Mouse (Mus musculus): ENCODE results near the gene Unc13b. TPM values are rescaled to one million over a fixed set of nuclear protein-coding genes. Genes with fewer than 3 reads are reported as not detected.
A peak's percentile ranks its signal among the peaks of the same experiment; 100 is the strongest.

The Unc13b gene
- polyA plus RNA-seq, 1 experiment from 2014 or later: 4.1 TPM

- Histone ChIP-seq H3K9ac (replicated peaks; ENCODE audit: low read length) (peak overlapping the region; percentile 78), H3K36me3 (replicated peaks; ENCODE audit: control insufficient read depth, insufficient read depth, low read depth, low read length) (no peaks in the 10 kb centered on the region), H3K27ac (replicated peaks; ENCODE audit: low read depth, low read length) (peak overlapping the region; percentile 62), H3K4me2 (ENCODE audit: low read depth, low read length) (peak overlapping the region; percentile 90), H3K9me3 (replicated peaks; ENCODE audit: control insufficient read depth, low read length) (no peaks in the 10 kb centered on the region), H3K4me1 (ENCODE audit: control insufficient read depth, insufficient read depth, low read length) (peaks cover 5% of the 10 kb centered on the region; the same call in 1 of the 2 replicates), H3K4me3 (ENCODE audit: low read depth, low read length) (peak overlapping the region; percentile 65), H3K27me3 (ENCODE audit: control insufficient read depth, insufficient read depth, low read length) (no peaks in the 10 kb centered on the region)
- DNase-seq (ENCODE audit: low spot score) (no peak), ATAC-seq (replicated peaks; ENCODE audit: insufficient number of reproducible peaks, low FRiP score, low TSS enrichment, low read depth) (0 out of 2 replicates have a peak, but pooled peaks have one; percentile 1)
- WGBS: 1% methylated on average over 11 of the region's 11 CpGs
Observed at GRCm38 (mm10) chr4:43039609-43040008, 19.1 kb upstream of the Unc13b start.

GRCm38 (mm10) chr4:43040114-43040572, 18.6 kb upstream of the Unc13b start:
- peak overlapping the region; percentile 65 for H3K4me3 ChIP-seq (ENCODE audit: low read depth, low read length)
- H3K36me3 ChIP-seq (replicated peaks; ENCODE audit: control insufficient read depth, insufficient read depth, low read depth, low read length): no peaks in the 10 kb centered on the region
- peak; percentile 97 for DNase-seq (ENCODE audit: low spot score)
- H3K9me3 ChIP-seq (replicated peaks; ENCODE audit: control insufficient read depth, low read length): no peaks in the 10 kb centered on the region
- peak overlapping the region; percentile 62 for H3K27ac ChIP-seq (replicated peaks; ENCODE audit: low read depth, low read length)
- peaks cover 9% of the 10 kb centered on the region; the same call in 1 of the 2 replicates for H3K4me1 ChIP-seq (ENCODE audit: control insufficient read depth, insufficient read depth, low read length)
- peak; percentile 94 for ATAC-seq (replicated peaks; ENCODE audit: insufficient number of reproducible peaks, low FRiP score, low TSS enrichment, low read depth)
- no peaks in the 10 kb centered on the region for H3K27me3 ChIP-seq (ENCODE audit: control insufficient read depth, insufficient read depth, low read length)
- H3K9ac ChIP-seq (replicated peaks; ENCODE audit: low read length): peak overlapping the region; percentile 78
- WGBS: 1% methylated on average over 25 of the region's 25 CpGs
- peak overlapping the region; percentile 90 for H3K4me2 ChIP-seq (ENCODE audit: low read depth, low read length)

GRCm38 (mm10) chr4:43040881-43041547, 17.7 kb upstream of the Unc13b start:
- Histone ChIP-seq H3K36me3 (replicated peaks; ENCODE audit: control insufficient read depth, insufficient read depth, low read depth, low read length) (no peaks in the 10 kb centered on the region), H3K9me3 (replicated peaks; ENCODE audit: control insufficient read depth, low read length) (no peaks in the 10 kb centered on the region), H3K4me2 (ENCODE audit: low read depth, low read length) (no peak overlapping the region), H3K4me3 (ENCODE audit: low read depth, low read length) (no peak overlapping the region), H3K27me3 (ENCODE audit: control insufficient read depth, insufficient read depth, low read length) (no peaks in the 10 kb centered on the region), H3K27ac (replicated peaks; ENCODE audit: low read depth, low read length) (no peak overlapping the region), H3K9ac (replicated peaks; ENCODE audit: low read length) (no peak overlapping the region; the same call in 1 of the 2 replicates), H3K4me1 (ENCODE audit: control insufficient read depth, insufficient read depth, low read length) (peaks cover 9% of the 10 kb centered on the region; the same call in 1 of the 2 replicates)
- 73% methylated on average over 9 of the region's 9 CpGs for WGBS
- ATAC-seq (replicated peaks; ENCODE audit: insufficient number of reproducible peaks, low FRiP score, low TSS enrichment, low read depth) (no peak), DNase-seq (ENCODE audit: low spot score) (no peak)

DNA sequence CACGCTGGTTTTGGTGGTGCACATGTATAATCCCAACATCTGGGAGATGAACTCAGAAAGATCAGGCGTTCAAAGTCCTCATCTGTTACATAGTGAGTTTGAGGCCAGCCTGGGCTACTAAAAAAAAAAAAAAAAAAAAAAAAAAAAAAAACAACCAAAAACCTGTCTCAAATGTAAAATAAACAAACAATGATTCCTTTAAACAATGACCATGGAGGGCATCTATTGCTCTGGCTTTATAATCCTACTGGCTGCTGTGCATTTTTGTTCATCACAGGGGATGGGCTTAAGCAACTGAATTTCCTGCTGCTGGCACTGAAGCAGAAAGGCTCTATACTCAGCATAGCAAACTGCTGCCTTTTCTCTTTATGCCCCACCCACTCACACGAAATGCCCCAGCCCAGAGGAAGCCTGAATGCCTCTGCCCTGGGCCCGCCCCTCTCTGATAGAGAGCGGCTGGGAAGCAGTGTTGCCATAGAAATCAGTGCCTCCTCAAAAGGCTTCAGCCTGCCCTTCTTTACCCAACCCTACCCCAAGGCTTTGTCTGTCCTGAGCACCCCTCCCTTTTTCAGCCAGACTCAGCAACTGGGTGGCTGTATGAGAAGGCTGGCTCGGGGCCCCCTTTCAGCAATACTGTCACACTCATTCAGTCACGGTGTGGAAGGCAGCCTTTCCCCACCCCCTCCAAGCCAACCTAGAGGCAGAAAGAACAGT, 15.0 kb upstream of the Unc13b start:
- Histone ChIP-seq H3K9me3 (replicated peaks; ENCODE audit: control insufficient read depth, low read length) (no peaks in the 10 kb centered on the region), H3K9ac (replicated peaks; ENCODE audit: low read length) (no peak overlapping the region; the same call in 1 of the 2 replicates), H3K4me1 (ENCODE audit: control insufficient read depth, insufficient read depth, low read length) (peaks cover 9% of the 10 kb centered on the region; the same call in 1 of the 2 replicates), H3K4me2 (ENCODE audit: low read depth, low read length) (peak overlapping the region; percentile 79), H3K27ac (replicated peaks; ENCODE audit: low read depth, low read length) (peak overlapping the region; percentile 53), H3K36me3 (replicated peaks; ENCODE audit: control insufficient read depth, insufficient read depth, low read depth, low read length) (no peaks in the 10 kb centered on the region), H3K4me3 (ENCODE audit: low read depth, low read length) (no peak overlapping the region), H3K27me3 (ENCODE audit: control insufficient read depth, insufficient read depth, low read length) (no peaks in the 10 kb centered on the region)
- ATAC-seq (replicated peaks; ENCODE audit: insufficient number of reproducible peaks, low FRiP score, low TSS enrichment, low read depth): peak; percentile 45
- WGBS: 17% methylated on average over 7 of the region's 7 CpGs
- peak; percentile 82 for DNase-seq (ENCODE audit: low spot score)

DNA sequence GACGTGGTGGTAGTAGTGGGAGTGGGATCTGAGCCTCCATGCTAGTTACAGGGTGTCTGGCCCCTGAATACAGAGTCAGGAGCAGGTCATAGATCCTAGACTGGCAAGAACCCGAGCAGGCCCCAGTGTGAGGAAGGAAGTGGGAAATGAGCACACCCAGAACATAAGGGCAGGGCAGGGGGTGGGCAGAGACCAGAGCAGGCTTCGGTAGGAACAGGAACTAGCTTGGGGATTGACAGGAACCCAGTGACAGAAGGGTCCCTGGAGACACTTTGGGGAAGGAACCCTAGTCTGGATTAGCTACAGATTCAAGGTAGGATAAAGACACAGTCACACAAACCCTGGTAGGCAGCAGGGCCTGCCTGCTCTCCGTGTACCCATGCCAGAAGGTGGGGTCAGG, 14.1 kb upstream of the Unc13b start:
- H3K4me1 ChIP-seq (ENCODE audit: control insufficient read depth, insufficient read depth, low read length): peaks cover 5% of the 10 kb centered on the region; the same call in 1 of the 2 replicates
- WGBS: 30% methylated on average over 4 of the region's 4 CpGs
- DNase-seq (ENCODE audit: low spot score): no peak

GRCm38 (mm10) chr4:43045285-43045658, 13.5 kb upstream of the Unc13b start:
- Histone ChIP-seq H3K4me1 (ENCODE audit: control insufficient read depth, insufficient read depth, low read length) (peaks cover 5% of the 10 kb centered on the region; the same call in 1 of the 2 replicates), H3K36me3 (replicated peaks; ENCODE audit: control insufficient read depth, insufficient read depth, low read depth, low read length) (no peaks in the 10 kb centered on the region), H3K9ac (replicated peaks; ENCODE audit: low read length) (peak overlapping the region; percentile 41), H3K9me3 (replicated peaks; ENCODE audit: control insufficient read depth, low read length) (no peaks in the 10 kb centered on the region), H3K27ac (replicated peaks; ENCODE audit: low read depth, low read length) (peak overlapping the region; percentile 53; the same call in 1 of the 2 replicates), H3K4me2 (ENCODE audit: low read depth, low read length) (peak overlapping the region; percentile 79), H3K4me3 (ENCODE audit: low read depth, low read length) (peak overlapping the region; percentile 45), H3K27me3 (ENCODE audit: control insufficient read depth, insufficient read depth, low read length) (no peaks in the 10 kb centered on the region)
- WGBS: 8% methylated on average over 13 of the region's 13 CpGs
- DNase-seq (ENCODE audit: low spot score) (no peak), ATAC-seq (replicated peaks; ENCODE audit: insufficient number of reproducible peaks, low FRiP score, low TSS enrichment, low read depth) (peak; percentile 12)

More for the DNA sequence above, 14.1 kb upstream of the Unc13b start:
- Histone ChIP-seq H3K27ac (replicated peaks; ENCODE audit: low read depth, low read length) (peak overlapping the region; percentile 53), H3K9ac (replicated peaks; ENCODE audit: low read length) (peak overlapping the region; percentile 41), H3K4me2 (ENCODE audit: low read depth, low read length) (peak overlapping the region; percentile 79), H3K36me3 (replicated peaks; ENCODE audit: control insufficient read depth, insufficient read depth, low read depth, low read length) (no peaks in the 10 kb centered on the region), H3K9me3 (replicated peaks; ENCODE audit: control insufficient read depth, low read length) (no peaks in the 10 kb centered on the region), H3K4me3 (ENCODE audit: low read depth, low read length) (peak overlapping the region; percentile 45), H3K27me3 (ENCODE audit: control insufficient read depth, insufficient read depth, low read length) (no peaks in the 10 kb centered on the region)
- ATAC-seq (replicated peaks; ENCODE audit: insufficient number of reproducible peaks, low FRiP score, low TSS enrichment, low read depth): no peak

DNA sequence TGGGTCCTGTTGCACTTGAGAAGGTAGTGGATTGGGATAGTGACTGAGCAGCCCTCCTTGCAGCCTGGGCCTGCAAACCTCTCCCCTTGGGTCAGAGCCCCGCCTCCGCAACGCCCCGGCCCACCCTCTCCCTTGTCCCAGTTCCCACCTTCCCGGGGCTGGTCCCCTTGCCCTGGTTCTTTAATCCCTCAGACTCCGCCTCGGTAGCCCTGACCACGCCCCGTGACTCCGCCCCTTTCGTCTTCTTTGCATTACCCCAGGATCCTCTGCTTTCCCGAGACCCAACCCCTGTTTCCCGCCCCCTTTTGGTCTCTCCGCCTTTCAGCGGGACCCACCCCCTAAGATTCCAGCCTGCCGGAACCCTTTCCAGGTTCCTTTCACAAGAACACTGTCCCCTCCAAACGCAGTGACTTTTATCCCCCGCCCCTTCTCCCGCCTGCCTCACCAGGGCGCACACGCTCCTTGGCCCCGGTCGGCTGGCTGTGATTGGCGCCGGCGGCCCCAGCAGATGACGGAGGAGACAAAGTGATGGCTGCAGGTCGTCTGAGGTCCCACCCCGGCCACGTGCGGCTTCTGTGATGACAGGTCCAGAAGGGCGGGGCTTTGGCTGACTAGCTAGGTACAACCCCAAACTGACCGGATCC, 13.0 kb upstream of the Unc13b start, which contains the start of gene Fam214b:
Gene Fam214b (minus strand): TSS at position 562 of the 644 bp plus-strand sequence.
- DNase-seq (ENCODE audit: low spot score) (peak; percentile 99), ATAC-seq (replicated peaks; ENCODE audit: insufficient number of reproducible peaks, low FRiP score, low TSS enrichment, low read depth) (peak; percentile 92)
- H3K4me2 ChIP-seq (ENCODE audit: low read depth, low read length): peak within 1 kb of the TSS; percentile 79
- under 1% methylated on average over 33 of the region's 33 CpGs for WGBS
- H3K9ac ChIP-seq (replicated peaks; ENCODE audit: low read length): peak within 1 kb of the TSS; percentile 50
- H3K4me3 ChIP-seq (ENCODE audit: low read depth, low read length): peak within 1 kb of the TSS; percentile 45
- H3K36me3 ChIP-seq (replicated peaks; ENCODE audit: control insufficient read depth, insufficient read depth, low read depth, low read length): no peaks in the 10 kb centered on the region
- peak within 1 kb of the TSS; percentile 53 for H3K27ac ChIP-seq (replicated peaks; ENCODE audit: low read depth, low read length)
- no peaks in the 10 kb centered on the region for H3K27me3 ChIP-seq (ENCODE audit: control insufficient read depth, insufficient read depth, low read length)
- no peaks in the 10 kb centered on the region for H3K9me3 ChIP-seq (replicated peaks; ENCODE audit: control insufficient read depth, low read length)
- peaks cover 5% of the 10 kb centered on the region; the same call in 1 of the 2 replicates for H3K4me1 ChIP-seq (ENCODE audit: control insufficient read depth, insufficient read depth, low read length)

All from embryonic facial prominence, embryonic 11.5 days (tissue).